Comparison of ENCODE assay signal across 9 mouse cellular contexts in the genomic region with DNA sequence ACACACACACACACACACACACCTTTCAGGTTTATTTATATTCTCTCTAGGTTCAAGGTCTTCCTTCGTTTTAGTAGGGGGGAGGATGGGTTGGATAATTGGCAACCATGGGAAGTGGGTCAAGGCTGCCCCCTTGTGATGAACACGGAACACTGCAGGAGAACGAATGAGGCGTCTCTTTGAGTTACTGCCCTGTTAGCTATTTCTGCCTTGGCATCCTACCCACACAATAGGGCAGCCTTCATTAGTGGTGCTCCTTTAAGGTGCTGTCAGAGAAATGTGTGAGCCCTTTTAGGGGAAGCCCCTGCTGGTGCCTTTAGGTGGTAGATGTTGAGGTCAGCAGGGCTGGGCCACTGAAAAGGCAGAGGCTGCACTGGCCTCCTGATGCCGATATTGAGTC. TPM values are rescaled to one million over a fixed set of nuclear protein-coding genes. Genes with fewer than 3 reads are reported as not detected.
DNase-seq lines count a peak whose midpoint lies in the region; ATAC-seq lines count a peak whose summit lies in the region.
"Had no signal": no experiment of that assay in that cellular context is flagged by ENCODE, and none has a peak within 500 bp of the region (broad histone marks: within the 10 kb centered on the region; RNA-seq: fewer than 3 reads in every experiment).

No protein-coding gene starts in this region.

- no peaks in the 10 kb centered on the region for H3K36me3 ChIP-seq in intestine, embryonic 15.5 days
- no peaks in the 10 kb centered on the region for H3K36me3 ChIP-seq in midbrain, embryonic 14.5 days (ENCODE audit: control insufficient read depth, insufficient read depth, low read length)
- H3K36me3 ChIP-seq: liver, embryonic 13.5 days had no signal

- 24% methylated on average over 5 of the region's 5 CpGs for WGBS in intestine, embryonic 15.5 days
- WGBS in midbrain, embryonic 14.5 days: 21% methylated on average over 5 of the region's 5 CpGs

- ATAC-seq in intestine, embryonic 15.5 days: peak; percentile 39
- ATAC-seq in midbrain, embryonic 14.5 days (ENCODE audit: low FRiP score, low TSS enrichment): no peak

- H3K9ac ChIP-seq in intestine, embryonic 15.5 days: no peak overlapping the region
- H3K9ac ChIP-seq in midbrain, embryonic 14.5 days (replicated peaks; ENCODE audit: low read length): no peak overlapping the region
- H3K9ac ChIP-seq: liver, embryonic 13.5 days had no signal

- no peak overlapping the region for H3K4me2 ChIP-seq in intestine, embryonic 15.5 days (replicated peaks)
- no peak overlapping the region for H3K4me2 ChIP-seq in midbrain, embryonic 14.5 days (ENCODE audit: low read length)
- H3K4me2 ChIP-seq: liver, embryonic 13.5 days had no signal

- H3K27ac ChIP-seq in intestine, embryonic 15.5 days: no peak overlapping the region
- no peak overlapping the region for H3K27ac ChIP-seq in midbrain, embryonic 14.5 days (replicated peaks; ENCODE audit: low read depth, low read length)
- H3K27ac ChIP-seq: liver, embryonic 13.5 days had no signal

- intact Hi-C loops in heart, postnatal 25 days (cut with DNase I): loop anchor here (2.0 to 5.0 kb wide), 2 partner anchors 37 to 420 kb away; no protein-coding TSS in a partner anchor

- no peaks in the 10 kb centered on the region for H3K4me1 ChIP-seq in intestine, embryonic 15.5 days (replicated peaks)
- peaks cover 12% of the 10 kb centered on the region for H3K4me1 ChIP-seq in midbrain, embryonic 14.5 days (ENCODE audit: control insufficient read depth, insufficient read depth, low read length)
- H3K4me1 ChIP-seq: liver, embryonic 13.5 days had no signal

- DNase-seq in heart, adult 18-20 months: peak; percentile 58 to 77
- no peak for DNase-seq in heart, postnatal 25 days (ENCODE audit: low spot score)
- DNase-seq in A20 (ENCODE audit: low read depth, low spot score): peak; percentile 84
- peak; percentile 76 for DNase-seq in adipocyte (ENCODE audit: low spot score)
- DNase-seq in embryo, embryonic 11.5 days (ENCODE audit: low read depth, low spot score): peak; percentile 19
- peak; percentile 74 for DNase-seq in midbrain, embryonic 14.5 days
- DNase-seq in right cerebral cortex, adult 18-20 months: no peak
- DNase-seq: liver, embryonic 13.5 days had no signal

- 0 out of 2 replicates have a peak, but pooled peaks cover 3% of the 10 kb centered on the region for H3K27me3 ChIP-seq in intestine, embryonic 15.5 days (replicated peaks)
- no peaks in the 10 kb centered on the region for H3K27me3 ChIP-seq in midbrain, embryonic 14.5 days (ENCODE audit: control insufficient read depth, insufficient read depth, low read length)
- H3K27me3 ChIP-seq: liver, embryonic 13.5 days had no signal

- no peaks in the 10 kb centered on the region for H3K9me3 ChIP-seq in intestine, embryonic 15.5 days
- no peaks in the 10 kb centered on the region for H3K9me3 ChIP-seq in midbrain, embryonic 14.5 days (ENCODE audit: control insufficient read depth, low read length)
- H3K9me3 ChIP-seq: liver, embryonic 13.5 days had no signal

- no peak overlapping the region for H3K4me3 ChIP-seq in intestine, embryonic 15.5 days (replicated peaks)
- H3K4me3 ChIP-seq in midbrain, embryonic 14.5 days (replicated peaks; ENCODE audit: low read depth, low read length): no peak overlapping the region
- H3K4me3 ChIP-seq: liver, embryonic 13.5 days had no signal

RNA-seq across cellular contexts. Expression of a gene that starts 8.7 kb away (rescaled TPM):
- under 1 TPM; 0.51 to 0.65 TPM for total RNA-seq in heart, adult 18-20 months (2021)
- total RNA-seq in heart, postnatal 25 days (2021): not detected
- polyA plus RNA-seq in intestine, embryonic 15.5 days (2015; fragmentation: Nextera tagmentation; extraction: Ambion mirVana): 37.5 and 60.8 TPM in 2 replicates
- not detected in 2 replicates for polyA plus RNA-seq in midbrain, embryonic 14.5 days (2014; fragmentation: Nextera tagmentation; extraction: Ambion mirVana)
- polyA plus RNA-seq: liver, embryonic 13.5 days had no signal

RNA-seq across cellular contexts. Expression of a gene that starts 29.9 kb away (rescaled TPM):
- total RNA-seq in heart, adult 18-20 months (2021): not detected
- total RNA-seq in heart, postnatal 25 days (2021): not detected
- polyA plus RNA-seq in intestine, embryonic 15.5 days (2015; fragmentation: Nextera tagmentation; extraction: Ambion mirVana): 175 and 231 TPM in 2 replicates
- polyA plus RNA-seq in midbrain, embryonic 14.5 days (2014; fragmentation: Nextera tagmentation; extraction: Ambion mirVana): not detected in 2 replicates
- polyA plus RNA-seq: liver, embryonic 13.5 days had no signal

Comparison
In these comparisons a context has a peak if more than half of its experiments do, and no peak if none do; other contexts are left out.
1. DNase-seq: peak in heart, adult 18-20 months (2 of 2), A20 (single experiment), adipocyte (single experiment), embryo, embryonic 11.5 days (single experiment) and midbrain, embryonic 14.5 days (single experiment); none in heart, postnatal 25 days (single experiment) and right cerebral cortex, adult 18-20 months (single experiment).